Mouse (Mus musculus): ENCODE data around the gene Cnp. TPM values are rescaled to one million over a fixed set of nuclear protein-coding genes. Genes with fewer than 3 reads are reported as not detected.
"Not testable (repeated sequence)": the region's sequence is repeated elsewhere in the genome, so short reads cannot be mapped to it uniquely, and the experiment has no call there.

Gene Cnp
- polyA plus RNA-seq, 1 experiment from 2014 or later = 13.8 TPM

DNA sequence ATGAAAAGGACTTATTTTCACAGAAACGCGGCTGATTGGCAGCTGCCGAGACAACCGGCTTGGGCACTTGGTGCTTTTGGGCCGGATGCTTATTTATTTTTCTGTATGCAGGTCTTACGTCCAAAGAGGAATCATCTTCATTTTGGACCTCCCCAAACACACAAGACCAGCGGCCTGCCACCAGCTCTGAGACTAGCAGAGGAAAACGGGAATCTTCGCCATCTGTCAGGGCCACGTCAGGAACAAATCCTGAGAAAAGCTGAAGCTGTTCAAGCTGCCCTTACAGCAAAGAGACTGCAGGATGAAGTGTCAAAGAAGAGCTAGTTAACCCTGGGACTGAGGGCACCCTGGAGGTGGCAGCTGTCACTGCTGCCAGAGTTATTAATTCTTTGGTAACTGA lies 30.7 kb downstream of the Cnp start:
- no peak for ATAC-seq (ENCODE audit: low read depth)
- no peaks in the 10 kb centered on the region; the same call in 1 of the 2 replicates for H3K4me1 ChIP-seq (ENCODE audit: control insufficient read depth, low read depth, low read length)
- 88% methylated on average over 10 of the region's 10 CpGs for WGBS (ENCODE audit: insufficient replicate concordance)
- peaks cover 7% of the 10 kb centered on the region for H3K36me3 ChIP-seq (ENCODE audit: control insufficient read depth, insufficient read depth)
- H3K4me3 ChIP-seq (ENCODE audit: low read depth, low read length) = no peak overlapping the region
- H3K27ac ChIP-seq (ENCODE audit: low read length) = no peak overlapping the region
- H3K4me2 ChIP-seq (ENCODE audit: low read depth, low read length) = no peak overlapping the region
- no peaks in the 10 kb centered on the region for H3K27me3 ChIP-seq (ENCODE audit: control insufficient read depth, insufficient read depth, low read depth, low read length)
- no peaks in the 10 kb centered on the region for H3K9me3 ChIP-seq (replicated peaks; ENCODE audit: control insufficient read depth, low read length)
- H3K9ac ChIP-seq (ENCODE audit: low read depth, low read length) = no peak overlapping the region

DNA sequence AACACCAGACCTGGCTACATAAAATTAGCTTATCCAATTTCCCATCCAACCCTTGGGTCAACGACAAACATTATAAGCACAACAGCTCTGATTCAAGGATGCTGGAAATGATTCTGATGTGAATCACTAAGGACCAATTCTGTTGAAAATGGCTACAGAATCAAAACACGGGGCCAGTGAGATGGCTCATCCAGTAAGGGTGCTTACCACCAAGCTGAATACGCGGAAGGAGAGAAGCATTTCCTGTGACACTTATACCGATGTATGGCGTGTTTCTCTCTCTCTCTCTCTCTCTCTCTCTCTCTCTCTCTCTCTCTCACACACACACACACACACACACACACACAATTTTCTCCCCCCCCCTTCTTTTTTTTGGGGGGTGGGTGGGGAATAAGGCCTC lies 32.4 kb downstream of the Cnp start:
- H3K9me3 ChIP-seq (replicated peaks; ENCODE audit: control insufficient read depth, low read length) = no peaks in the 10 kb centered on the region

DNA sequence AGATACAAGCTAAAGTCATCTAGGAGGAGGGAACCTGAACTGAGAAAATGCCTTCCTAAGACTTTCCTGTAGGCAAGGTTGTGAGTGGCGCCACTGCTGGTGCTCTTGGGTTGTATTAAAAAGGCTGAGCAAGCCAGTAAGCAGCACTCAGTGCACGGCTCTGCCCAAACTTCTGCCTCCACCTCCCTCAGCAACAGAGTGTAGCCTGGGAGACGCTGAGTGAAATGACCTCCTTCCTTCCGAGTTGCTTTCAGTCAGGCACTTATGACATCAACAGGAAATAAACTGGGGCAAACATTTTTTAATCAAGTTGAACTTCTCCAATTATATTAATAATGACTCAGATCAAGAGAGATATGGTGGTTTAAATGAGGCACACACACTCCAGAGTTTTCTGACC lies 34.1 kb downstream of the Cnp start:
- no peaks in the 10 kb centered on the region for H3K9me3 ChIP-seq (replicated peaks; ENCODE audit: control insufficient read depth, low read length)
- no peak overlapping the region for H3K4me3 ChIP-seq (ENCODE audit: low read depth, low read length)
- 63% methylated on average over 4 of the region's 4 CpGs for WGBS (ENCODE audit: insufficient replicate concordance)
- H3K36me3 ChIP-seq (ENCODE audit: control insufficient read depth, insufficient read depth) = peaks cover 3% of the 10 kb centered on the region; the same call in 1 of the 2 replicates
- H3K4me1 ChIP-seq (ENCODE audit: control insufficient read depth, low read depth, low read length) = no peaks in the 10 kb centered on the region
- no peaks in the 10 kb centered on the region for H3K27me3 ChIP-seq (ENCODE audit: control insufficient read depth, insufficient read depth, low read depth, low read length)
- no peak overlapping the region for H3K9ac ChIP-seq (ENCODE audit: low read depth, low read length)
- no peak overlapping the region for H3K27ac ChIP-seq (ENCODE audit: low read length)
- no peak overlapping the region for H3K4me2 ChIP-seq (ENCODE audit: low read depth, low read length)
- ATAC-seq (ENCODE audit: low read depth) = no peak

More for the DNA sequence above, 32.4 kb downstream of the Cnp start:
- Histone ChIP-seq H3K4me3 (ENCODE audit: low read depth, low read length) (no peak overlapping the region), H3K36me3 (ENCODE audit: control insufficient read depth, insufficient read depth) (peaks cover 3% of the 10 kb centered on the region), H3K4me1 (ENCODE audit: control insufficient read depth, low read depth, low read length) (no peaks in the 10 kb centered on the region; the same call in 1 of the 2 replicates), H3K9ac (ENCODE audit: low read depth, low read length) (no peak overlapping the region), H3K4me2 (ENCODE audit: low read depth, low read length) (no peak overlapping the region), H3K27ac (ENCODE audit: low read length) (no peak overlapping the region), H3K27me3 (ENCODE audit: control insufficient read depth, insufficient read depth, low read depth, low read length) (no peaks in the 10 kb centered on the region)
- WGBS (ENCODE audit: insufficient replicate concordance) = 84% methylated on average over 6 of the region's 6 CpGs
- ATAC-seq (ENCODE audit: low read depth) = no peak

DNA sequence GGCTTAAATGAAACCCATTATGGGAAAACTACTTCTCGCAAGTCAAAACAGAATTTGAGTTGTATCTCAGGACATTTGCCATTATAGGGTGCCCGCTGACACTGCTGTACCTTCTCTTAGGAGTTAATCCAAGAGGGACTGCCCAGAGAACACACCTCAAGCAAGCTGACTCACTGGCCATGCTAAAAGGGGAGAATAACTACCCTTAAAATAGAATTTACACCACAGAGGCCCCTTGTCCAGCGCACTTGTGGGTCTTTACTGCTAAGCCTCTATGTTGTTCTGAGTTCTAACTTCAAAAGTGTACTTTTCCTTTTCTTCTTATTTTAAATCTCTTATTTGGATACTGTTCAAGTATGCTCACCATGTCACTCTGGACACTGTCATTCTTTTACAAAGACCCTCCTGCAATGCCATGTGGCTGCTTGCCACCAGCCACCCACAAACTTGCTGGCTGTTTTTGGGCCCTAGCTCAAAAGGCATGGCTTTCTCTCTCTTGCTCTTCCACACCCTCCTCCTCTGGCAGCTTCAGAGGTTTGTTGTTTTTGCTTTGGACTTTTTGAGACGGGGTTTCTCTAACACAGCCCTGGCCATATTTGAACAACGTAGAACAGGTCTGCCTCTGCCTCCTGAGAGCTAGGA lies 34.8 kb downstream of the Cnp start:
- Histone ChIP-seq H3K4me3 (ENCODE audit: low read depth, low read length) (no peak overlapping the region), H3K4me2 (ENCODE audit: low read depth, low read length) (no peak overlapping the region), H3K36me3 (ENCODE audit: control insufficient read depth, insufficient read depth) (peaks cover 3% of the 10 kb centered on the region; the same call in 1 of the 2 replicates), H3K9me3 (replicated peaks; ENCODE audit: control insufficient read depth, low read length) (no peaks in the 10 kb centered on the region), H3K27ac (ENCODE audit: low read length) (no peak overlapping the region), H3K27me3 (ENCODE audit: control insufficient read depth, insufficient read depth, low read depth, low read length) (no peaks in the 10 kb centered on the region), H3K4me1 (ENCODE audit: control insufficient read depth, low read depth, low read length) (no peaks in the 10 kb centered on the region), H3K9ac (ENCODE audit: low read depth, low read length) (no peak overlapping the region)
- WGBS (ENCODE audit: insufficient replicate concordance) = 79% methylated on average over 5 of the region's 5 CpGs
- no peak for ATAC-seq (ENCODE audit: low read depth)

DNA sequence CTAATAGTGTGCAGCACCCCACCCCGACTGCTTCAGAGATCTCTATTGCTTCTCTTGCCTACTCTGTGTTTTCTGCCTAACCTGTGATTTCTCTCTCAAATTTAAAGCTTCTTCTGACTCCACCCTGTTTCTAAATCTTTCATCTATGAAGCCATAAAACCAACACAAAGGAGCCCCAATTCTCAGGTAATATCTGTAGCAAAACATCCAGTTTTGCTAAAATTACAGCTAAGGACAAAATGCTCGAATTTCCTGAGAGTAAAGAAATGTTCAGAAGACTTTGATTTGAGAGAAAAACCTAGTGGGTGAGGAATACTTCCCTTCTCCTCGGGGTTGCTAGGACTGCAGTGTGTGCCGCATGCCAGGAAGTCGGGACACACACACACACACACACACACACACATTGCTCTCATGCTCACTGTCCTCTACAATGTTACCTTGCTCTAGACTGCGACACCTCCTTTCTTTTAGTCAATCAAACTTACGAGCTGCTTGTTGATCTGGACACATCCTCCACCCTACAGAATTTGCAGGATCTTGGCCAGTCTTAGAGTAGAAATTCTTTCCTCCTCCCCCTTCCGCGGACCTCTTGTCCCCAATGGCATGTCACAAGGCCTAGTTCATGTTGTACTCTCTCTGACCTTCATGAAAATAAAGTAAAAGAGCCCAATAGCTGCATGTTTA lies 35.4 kb downstream of the Cnp start:
- ATAC-seq (ENCODE audit: low read depth) = no peak
- Histone ChIP-seq H3K4me1 (ENCODE audit: control insufficient read depth, low read depth, low read length) (no peaks in the 10 kb centered on the region), H3K4me3 (ENCODE audit: low read depth, low read length) (no peak overlapping the region), H3K9me3 (replicated peaks; ENCODE audit: control insufficient read depth, low read length) (no peaks in the 10 kb centered on the region), H3K27ac (ENCODE audit: low read length) (no peak overlapping the region), H3K36me3 (ENCODE audit: control insufficient read depth, insufficient read depth) (peaks cover 3% of the 10 kb centered on the region; the same call in 1 of the 2 replicates), H3K4me2 (ENCODE audit: low read depth, low read length) (no peak overlapping the region), H3K9ac (ENCODE audit: low read depth, low read length) (no peak overlapping the region), H3K27me3 (ENCODE audit: control insufficient read depth, insufficient read depth, low read depth, low read length) (no peaks in the 10 kb centered on the region)
- 68% methylated on average over 9 of the region's 9 CpGs for WGBS (ENCODE audit: insufficient replicate concordance)

DNA sequence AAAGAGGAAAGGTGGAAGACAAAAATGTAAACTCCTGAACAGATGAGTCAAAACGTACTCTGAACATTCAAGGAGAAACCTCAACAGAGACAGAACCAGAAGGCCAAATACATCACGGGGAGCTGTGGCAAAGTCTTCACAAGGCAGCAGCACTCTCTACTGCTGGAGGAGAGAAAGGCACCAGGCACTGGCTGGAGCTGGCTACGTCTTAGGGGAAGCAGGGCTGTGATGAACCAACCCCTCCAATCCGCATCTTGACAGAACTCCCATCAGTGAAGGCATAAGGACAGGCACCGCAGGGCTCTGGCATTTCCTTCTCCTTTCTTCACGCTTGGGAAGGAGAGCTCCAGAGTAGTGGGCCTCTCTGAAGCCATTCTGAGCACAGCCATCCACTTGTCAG lies 36.9 kb downstream of the Cnp start:
- H3K4me2 ChIP-seq (ENCODE audit: low read depth, low read length) = no peak overlapping the region
- no peak overlapping the region for H3K27ac ChIP-seq (ENCODE audit: low read length)
- WGBS (ENCODE audit: insufficient replicate concordance) = 66% methylated on average over 6 of the region's 6 CpGs

DNA sequence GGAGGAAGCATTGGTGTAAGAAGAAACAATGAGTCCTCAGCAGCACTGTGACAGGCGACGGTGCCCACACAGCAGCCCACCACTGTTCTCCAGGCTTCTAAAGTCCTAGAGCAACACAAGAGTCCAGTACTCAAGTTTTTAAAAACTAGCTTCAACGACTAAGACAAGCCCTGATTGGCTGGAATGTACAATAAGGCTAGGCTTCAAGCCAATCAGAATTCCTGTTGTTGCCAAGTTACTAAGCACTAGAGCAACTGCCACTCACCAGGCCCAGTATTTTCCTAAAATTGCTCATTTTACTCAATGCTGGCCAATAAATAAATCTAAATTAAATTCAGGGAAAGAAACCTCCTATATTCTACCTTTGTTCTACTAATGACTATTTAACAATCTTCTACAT lies 38.5 kb downstream of the Cnp start:
- WGBS (ENCODE audit: insufficient replicate concordance) = 79% methylated on average over 3 of the region's 3 CpGs
- no peak overlapping the region for H3K9ac ChIP-seq (ENCODE audit: low read depth, low read length)
- no peak for ATAC-seq (ENCODE audit: low read depth)
- no peak overlapping the region for H3K27ac ChIP-seq (ENCODE audit: low read length)
- no peaks in the 10 kb centered on the region for H3K9me3 ChIP-seq (replicated peaks; ENCODE audit: control insufficient read depth, low read length)
- H3K4me2 ChIP-seq (ENCODE audit: low read depth, low read length) = no peak overlapping the region
- H3K36me3 ChIP-seq (ENCODE audit: control insufficient read depth, insufficient read depth) = peaks cover 1% of the 10 kb centered on the region; the same call in 1 of the 2 replicates
- H3K27me3 ChIP-seq (ENCODE audit: control insufficient read depth, insufficient read depth, low read depth, low read length) = no peaks in the 10 kb centered on the region
- H3K4me3 ChIP-seq (ENCODE audit: low read depth, low read length) = no peak overlapping the region
- H3K4me1 ChIP-seq (ENCODE audit: control insufficient read depth, low read depth, low read length) = peaks cover 14% of the 10 kb centered on the region

More for the DNA sequence above, 36.9 kb downstream of the Cnp start:
- H3K9me3 ChIP-seq (replicated peaks; ENCODE audit: control insufficient read depth, low read length) = no peaks in the 10 kb centered on the region
- no peak overlapping the region for H3K9ac ChIP-seq (ENCODE audit: low read depth, low read length)
- no peaks in the 10 kb centered on the region for H3K27me3 ChIP-seq (ENCODE audit: control insufficient read depth, insufficient read depth, low read depth, low read length)
- H3K4me1 ChIP-seq (ENCODE audit: control insufficient read depth, low read depth, low read length) = peaks cover 6% of the 10 kb centered on the region
- no peak overlapping the region for H3K4me3 ChIP-seq (ENCODE audit: low read depth, low read length)
- H3K36me3 ChIP-seq (ENCODE audit: control insufficient read depth, insufficient read depth) = peaks cover 3% of the 10 kb centered on the region; the same call in 1 of the 2 replicates
- no peak for ATAC-seq (ENCODE audit: low read depth)

DNA sequence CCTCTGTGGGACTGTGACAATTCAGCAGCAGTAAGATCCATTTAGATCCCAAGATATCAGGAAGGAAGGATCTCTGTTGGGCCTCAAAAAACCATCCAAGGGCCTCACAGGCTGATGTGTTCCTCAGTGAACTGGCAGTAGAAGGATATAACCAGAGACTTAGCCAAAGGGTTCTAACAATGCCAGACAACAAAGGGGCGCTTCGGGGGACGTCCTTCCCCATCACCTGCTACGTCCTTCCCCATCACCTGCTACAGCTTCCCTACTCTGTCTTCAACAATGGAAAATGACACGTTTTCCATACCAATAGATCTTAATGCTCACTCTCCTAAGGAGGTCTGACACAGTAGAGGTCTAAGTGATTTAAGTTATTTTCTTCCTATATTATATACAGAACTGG lies 41.6 kb downstream of the Cnp start:
- no peaks in the 10 kb centered on the region for H3K27me3 ChIP-seq (ENCODE audit: control insufficient read depth, insufficient read depth, low read depth, low read length)
- no peaks in the 10 kb centered on the region for H3K36me3 ChIP-seq (ENCODE audit: control insufficient read depth, insufficient read depth)
- no peaks in the 10 kb centered on the region for H3K9me3 ChIP-seq (replicated peaks; ENCODE audit: control insufficient read depth, low read length)
- no peak overlapping the region for H3K9ac ChIP-seq (ENCODE audit: low read depth, low read length)
- no peak overlapping the region for H3K27ac ChIP-seq (ENCODE audit: low read length)
- H3K4me2 ChIP-seq (ENCODE audit: low read depth, low read length) = no peak overlapping the region
- H3K4me1 ChIP-seq (ENCODE audit: control insufficient read depth, low read depth, low read length) = peaks cover 25% of the 10 kb centered on the region
- WGBS (ENCODE audit: insufficient replicate concordance) = 79% methylated on average over 5 of the region's 5 CpGs
- no peak for ATAC-seq (ENCODE audit: low read depth)
- H3K4me3 ChIP-seq (ENCODE audit: low read depth, low read length) = no peak overlapping the region

DNA sequence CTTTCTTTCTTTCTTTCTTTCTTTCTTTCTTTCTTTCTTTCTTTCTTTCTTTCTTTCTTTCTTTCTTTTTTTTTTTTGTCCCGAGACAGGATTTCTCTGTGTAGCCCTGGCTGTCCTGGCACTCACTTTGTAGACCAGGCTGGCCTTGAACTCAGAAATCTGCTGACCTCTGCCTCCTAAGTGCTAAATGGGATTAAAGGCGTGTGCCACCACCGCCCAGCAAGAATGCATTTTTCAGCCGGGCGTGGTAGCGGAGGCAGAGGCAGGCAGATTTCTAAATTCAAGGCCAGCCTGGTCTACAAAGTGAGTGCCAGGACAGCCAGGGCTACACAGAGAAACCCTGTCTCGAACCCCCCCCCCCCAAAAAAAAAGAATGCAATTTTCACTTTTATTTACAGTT lies 42.1 kb downstream of the Cnp start:
- H3K4me1 ChIP-seq (ENCODE audit: control insufficient read depth, low read depth, low read length) = peaks cover 25% of the 10 kb centered on the region
- not testable (repeated sequence) for H3K36me3 ChIP-seq (ENCODE audit: control insufficient read depth, insufficient read depth); ATAC-seq (ENCODE audit: low read depth); H3K27ac ChIP-seq (ENCODE audit: low read length); H3K4me3 ChIP-seq (ENCODE audit: low read depth, low read length); H3K4me2 ChIP-seq (ENCODE audit: low read depth, low read length); H3K9me3 ChIP-seq (replicated peaks; ENCODE audit: control insufficient read depth, low read length); H3K27me3 ChIP-seq (ENCODE audit: control insufficient read depth, insufficient read depth, low read depth, low read length); H3K9ac ChIP-seq (ENCODE audit: low read depth, low read length)
- WGBS (ENCODE audit: insufficient replicate concordance) = 74% methylated on average over 7 of the region's 7 CpGs
